Mouse (Mus musculus) embryonic facial prominence, embryonic 15.5 days (tissue): ENCODE measurements at regions not wholly inside any gene's neighbourhood (a gene's known extent, or its start where the extent isn't known, plus 50 kb on each side); places are given as distances from the start of the nearest gene placed in this dataset.

Experiments used
- ATAC-seq: fragments of 200-750 bp; cut with Nextera tagmentation; 2 replicates; pipeline ENCODE4 v1.8.0; 2017; ENCODE audit warnings: low read depth, moderate TSS enrichment; ENCODE audit not compliant: insufficient number of reproducible peaks, low FRiP score, low TSS enrichment
- H3K27ac ChIP-seq: fragments of 300-500 bp; sonication (generic); replicated peaks from 2 replicates; pipeline ENCODE4 v1.5.1; 2015; ENCODE audit warnings: mild to moderate bottlenecking, inconsistent platforms
- H3K27me3 ChIP-seq: fragments of 300-500 bp; sonication (generic); 2 replicates; pipeline ENCODE4 v1.6.1; 2015; ENCODE audit warnings: inconsistent platforms
- H3K36me3 ChIP-seq: fragments of 300-500 bp; sonication (generic); 2 replicates; pipeline ENCODE4 v1.6.1; 2015; ENCODE audit warnings: mild to moderate bottlenecking, inconsistent platforms
- H3K4me1 ChIP-seq: fragments of 300-500 bp; sonication (generic); 2 replicates; pipeline ENCODE4 v1.6.1; 2015; ENCODE audit warnings: inconsistent platforms
- H3K4me2 ChIP-seq: fragments of 300-500 bp; sonication (generic); replicated peaks from 2 replicates; pipeline ENCODE4 v1.6.1; 2015; ENCODE audit warnings: mild to moderate bottlenecking, inconsistent platforms
- H3K4me3 ChIP-seq: fragments of 300-500 bp; sonication (generic); replicated peaks from 2 replicates; pipeline ENCODE4 v1.5.1; 2015; ENCODE audit warnings: mild to moderate bottlenecking, inconsistent platforms
- H3K9ac ChIP-seq: fragments of 300-500 bp; sonication (generic); 2 replicates; pipeline ENCODE4 v1.6.1; 2015; ENCODE audit warnings: inconsistent platforms
- H3K9me3 ChIP-seq: fragments of 300-500 bp; sonication (generic); replicated peaks from 2 replicates; pipeline ENCODE4 v1.6.1; 2016; ENCODE audit warnings: inconsistent platforms
- WGBS: fragments of 180-500 bp; shearing (Covaris S2); methylation state at CpG from one replicate; pipeline ENCODE4 v1.1.7; 2015; 5-methylcytosine and 5-hydroxymethylcytosine counted together

GRCm38 (mm10) chr3:34765151-34765550 lies 114.9 kb downstream of the Sox2 start:
- Histone ChIP-seq H3K4me3 (no peak overlapping the region), H3K4me1 (no peaks in the 10 kb centered on the region), H3K27ac (no peak overlapping the region), H3K9ac (no peak overlapping the region), H3K9me3 (no peaks in the 10 kb centered on the region), H3K36me3 (no peaks in the 10 kb centered on the region), H3K4me2 (no peak overlapping the region), H3K27me3 (no peaks in the 10 kb centered on the region)
- 85% methylated on average over 6 of the region's 6 CpGs for WGBS
- no peak for ATAC-seq

DNA sequence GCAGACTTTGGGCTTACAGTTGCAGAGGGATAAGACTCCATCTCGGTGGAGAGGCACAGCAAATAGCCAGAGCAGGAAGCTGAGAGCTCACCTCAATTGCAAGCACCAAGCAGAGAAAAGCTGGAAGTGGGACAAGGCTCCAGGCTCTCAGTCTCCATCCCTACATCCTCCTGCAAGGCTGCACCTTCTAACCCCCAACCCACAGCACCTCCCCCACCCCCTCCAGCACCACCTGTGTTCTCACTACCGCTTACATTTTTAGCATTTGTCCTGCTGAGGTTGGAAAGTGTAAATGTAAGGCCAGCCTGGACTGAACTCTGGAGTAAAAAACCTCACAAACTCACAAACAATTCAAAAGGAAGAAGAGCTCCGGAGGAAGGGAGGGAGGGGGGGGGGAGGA lies 119.6 kb downstream of the Sox2 start:
- H3K36me3 ChIP-seq, result no peaks in the 10 kb centered on the region
- no peaks in the 10 kb centered on the region for H3K9me3 ChIP-seq
- no peak for ATAC-seq
- no peaks in the 10 kb centered on the region for H3K27me3 ChIP-seq
- no peak overlapping the region for H3K4me3 ChIP-seq
- H3K9ac ChIP-seq, result no peak overlapping the region
- WGBS, result 19% methylated on average over 2 of the region's 3 CpGs
- H3K27ac ChIP-seq, result no peak overlapping the region
- peaks cover 8% of the 10 kb centered on the region; the same call in 1 of the 2 replicates for H3K4me1 ChIP-seq
- H3K4me2 ChIP-seq, result no peak overlapping the region

DNA sequence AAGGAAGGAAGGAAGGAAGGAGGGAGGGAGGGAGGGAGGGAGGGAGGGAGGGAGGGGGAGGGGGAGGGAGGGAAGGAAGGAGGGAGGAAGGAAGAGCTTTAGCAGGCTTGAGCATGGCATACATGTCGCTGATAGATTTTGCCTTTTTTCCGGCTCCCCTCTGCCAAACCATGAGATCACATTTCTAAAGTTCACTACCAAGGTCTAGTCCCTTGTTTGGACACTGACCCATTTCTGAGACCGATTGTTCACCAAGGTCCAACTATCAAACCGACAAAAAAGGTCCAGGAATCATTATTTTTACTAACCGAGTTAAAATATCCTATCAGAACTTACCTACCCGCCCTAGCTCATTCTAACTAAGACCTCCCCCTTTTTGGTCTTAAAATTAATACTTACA lies 120.1 kb downstream of the Sox2 start:
- 76% methylated on average over 6 of the region's 6 CpGs for WGBS
- H3K4me2 ChIP-seq, result no peak overlapping the region
- no peak overlapping the region for H3K4me3 ChIP-seq
- ATAC-seq, result no peak
- peaks cover 8% of the 10 kb centered on the region; the same call in 1 of the 2 replicates for H3K4me1 ChIP-seq
- H3K27me3 ChIP-seq, result no peaks in the 10 kb centered on the region
- H3K9me3 ChIP-seq, result no peaks in the 10 kb centered on the region
- H3K9ac ChIP-seq, result no peak overlapping the region
- H3K36me3 ChIP-seq, result no peaks in the 10 kb centered on the region
- no peak overlapping the region for H3K27ac ChIP-seq

- H3K27me3 ChIP-seq, result no peaks in the 10 kb centered on the region
- H3K36me3 ChIP-seq, result no peaks in the 10 kb centered on the region
- H3K9ac ChIP-seq, result no peak overlapping the region
- no peak overlapping the region for H3K4me2 ChIP-seq
- no peak overlapping the region for H3K4me3 ChIP-seq
- no peaks in the 10 kb centered on the region for H3K9me3 ChIP-seq
- no peak overlapping the region for H3K27ac ChIP-seq
- ATAC-seq, result no peak
- 91% methylated on average over 3 of the region's 3 CpGs for whole genome bisulfite sequencing
- H3K4me1 ChIP-seq, result peaks cover 8% of the 10 kb centered on the region; the same call in 1 of the 2 replicates
Observed at GRCm38 (mm10) chr3:34772035-34772434, 121.8 kb downstream of the Sox2 start.

- Histone ChIP-seq H3K9ac (no peak overlapping the region), H3K4me1 (peaks cover 8% of the 10 kb centered on the region; the same call in 1 of the 2 replicates), H3K9me3 (no peaks in the 10 kb centered on the region), H3K36me3 (no peaks in the 10 kb centered on the region), H3K4me3 (peak overlapping the region; percentile 11; the same call in 1 of the 2 replicates), H3K27me3 (no peaks in the 10 kb centered on the region), H3K4me2 (peak overlapping the region; percentile 34), H3K27ac (0 out of 2 replicates have a peak overlapping the region, but pooled peaks have one; percentile 17)
- peak; percentile 68; the same call in 1 of the 2 replicates for ATAC-seq
- 14% methylated on average over 23 of the region's 23 CpGs for WGBS
Observed at GRCm38 (mm10) chr3:34773678-34774425, 123.6 kb downstream of the Sox2 start.

GRCm38 (mm10) chr3:34781770-34782169 lies 131.6 kb downstream of the Sox2 start:
- H3K27me3 ChIP-seq, result no peaks in the 10 kb centered on the region; the same call in 1 of the 2 replicates
- no peaks in the 10 kb centered on the region for H3K4me1 ChIP-seq
- no peak overlapping the region for H3K4me3 ChIP-seq
- H3K36me3 ChIP-seq, result no peaks in the 10 kb centered on the region
- 77% methylated on average over 6 of the region's 6 CpGs for WGBS
- no peak for ATAC-seq
- H3K27ac ChIP-seq, result no peak overlapping the region
- H3K9ac ChIP-seq, result no peak overlapping the region
- H3K4me2 ChIP-seq, result no peak overlapping the region
- H3K9me3 ChIP-seq, result no peaks in the 10 kb centered on the region

DNA sequence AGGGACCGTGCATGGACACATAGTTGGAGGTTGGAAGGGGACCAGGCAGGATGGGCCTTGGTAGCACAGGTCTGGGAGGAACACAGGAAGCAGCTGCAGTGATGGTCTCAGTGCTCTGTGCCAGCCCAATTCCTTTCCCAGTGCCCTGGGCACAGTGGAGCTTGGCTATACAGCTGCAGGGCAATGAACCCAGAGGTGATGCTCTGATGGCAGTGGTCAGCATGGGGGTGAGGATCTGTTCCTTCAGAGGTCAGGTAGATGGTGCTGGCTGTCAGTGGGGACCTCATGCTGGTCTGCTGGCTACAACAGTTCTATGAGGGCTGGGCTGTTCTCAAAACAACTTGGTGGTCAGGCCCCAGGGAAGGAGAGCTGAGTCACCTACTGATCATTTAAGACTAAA lies 133.2 kb downstream of the Sox2 start:
- Histone ChIP-seq H3K4me1 (no peaks in the 10 kb centered on the region), H3K27me3 (no peaks in the 10 kb centered on the region; the same call in 1 of the 2 replicates), H3K9me3 (no peaks in the 10 kb centered on the region), H3K4me2 (no peak overlapping the region), H3K9ac (no peak overlapping the region), H3K36me3 (no peaks in the 10 kb centered on the region), H3K27ac (no peak overlapping the region), H3K4me3 (no peak overlapping the region)
- no peak for ATAC-seq
- WGBS, result 75% methylated on average over 1 of the region's 1 CpGs

GRCm38 (mm10) chr3:34787211-34787610 lies 137.0 kb downstream of the Sox2 start:
- Histone ChIP-seq H3K9ac (no peak overlapping the region), H3K4me2 (no peak overlapping the region), H3K9me3 (no peaks in the 10 kb centered on the region), H3K4me1 (no peaks in the 10 kb centered on the region), H3K36me3 (no peaks in the 10 kb centered on the region), H3K27me3 (no peaks in the 10 kb centered on the region; the same call in 1 of the 2 replicates), H3K4me3 (no peak overlapping the region), H3K27ac (no peak overlapping the region)
- ATAC-seq, result no peak
- 89% methylated on average over 3 of the region's 3 CpGs for WGBS

- WGBS, result 15% methylated on average over 23 of the region's 23 CpGs
Observed at GRCm38 (mm10) chr3:34795103-34795983, 145.1 kb downstream of the Sox2 start.

GRCm38 (mm10) chr3:34795984-34796266 lies 145.7 kb downstream of the Sox2 start:
- Histone ChIP-seq H3K9me3 (no peaks in the 10 kb centered on the region), H3K4me3 (peak overlapping the region; percentile 36), H3K4me1 (0 out of 2 replicates have a peak, but pooled peaks cover 10% of the 10 kb centered on the region), H3K27ac (0 out of 2 replicates have a peak overlapping the region, but pooled peaks have one; percentile 48), H3K36me3 (no peaks in the 10 kb centered on the region), H3K9ac (no peak overlapping the region), H3K27me3 (no peaks in the 10 kb centered on the region), H3K4me2 (peak overlapping the region; percentile 54)
- 10% methylated on average over 5 of the region's 5 CpGs for WGBS
- ATAC-seq, result no peak

More at GRCm38 (mm10) chr3:34795103-34795983, 145.1 kb downstream of the Sox2 start:
- Histone ChIP-seq H3K27ac (0 out of 2 replicates have a peak overlapping the region, but pooled peaks have one; percentile 48), H3K27me3 (no peaks in the 10 kb centered on the region), H3K36me3 (no peaks in the 10 kb centered on the region), H3K4me1 (0 out of 2 replicates have a peak, but pooled peaks cover 10% of the 10 kb centered on the region), H3K4me3 (peak overlapping the region; percentile 36), H3K9me3 (no peaks in the 10 kb centered on the region), H3K9ac (no peak overlapping the region), H3K4me2 (peak overlapping the region; percentile 54)
- ATAC-seq, result peak; percentile 89

DNA sequence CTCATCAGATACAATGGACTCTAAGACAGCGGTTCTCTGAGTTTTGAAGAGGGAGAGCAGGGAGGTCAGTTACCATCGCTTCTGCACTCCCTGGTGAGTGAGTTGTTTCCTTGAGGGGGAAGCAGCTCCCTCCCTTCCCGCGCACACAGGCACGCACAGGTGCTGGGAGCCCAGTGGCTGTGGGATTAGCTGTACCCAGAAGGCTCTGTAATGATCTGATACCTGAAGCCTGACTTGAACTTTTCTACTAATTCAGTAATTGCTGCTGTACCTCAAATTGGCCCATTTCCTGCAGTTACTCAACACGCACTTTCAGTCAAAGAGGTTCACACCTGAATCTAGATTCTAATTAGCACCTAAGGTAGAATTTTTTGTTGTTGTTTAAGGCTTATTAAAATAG lies 158.6 kb downstream of the Sox2 start:
- Histone ChIP-seq H3K27ac (no peak overlapping the region), H3K4me1 (peaks cover 3% of the 10 kb centered on the region; the same call in 1 of the 2 replicates), H3K9ac (no peak overlapping the region), H3K36me3 (no peaks in the 10 kb centered on the region), H3K27me3 (peaks cover 12% of the 10 kb centered on the region), H3K9me3 (no peaks in the 10 kb centered on the region), H3K4me3 (no peak overlapping the region), H3K4me2 (no peak overlapping the region)
- WGBS, result 7% methylated on average over 6 of the region's 6 CpGs
- ATAC-seq, result peak; percentile 67; the same call in 1 of the 2 replicates
